Mouse (Mus musculus) heart, adult 2 months (tissue): ENCODE measurements at regions not wholly inside any gene's neighbourhood (a gene's known extent, or its start where the extent isn't known, plus 50 kb on each side); places are given as distances from the start of the nearest gene placed in this dataset.

Source experiments
- CTCF ChIP-seq: fragments of 200-600 bp; IDR thresholded peaks from 2 replicates; pipeline ENCODE4 v1.8.1; 2022; ENCODE audit warnings: antibody characterized with exemption, mild to moderate bottlenecking, moderate library complexity
- POLR2A ChIP-seq: fragments of 200-500 bp; IDR thresholded peaks from 2 replicates; pipeline ENCODE4 v1.6.1; 2011; ENCODE audit warnings: mild to moderate bottlenecking, low read depth, low read length, control low read depth; ENCODE audit not compliant: insufficient read depth

DNA sequence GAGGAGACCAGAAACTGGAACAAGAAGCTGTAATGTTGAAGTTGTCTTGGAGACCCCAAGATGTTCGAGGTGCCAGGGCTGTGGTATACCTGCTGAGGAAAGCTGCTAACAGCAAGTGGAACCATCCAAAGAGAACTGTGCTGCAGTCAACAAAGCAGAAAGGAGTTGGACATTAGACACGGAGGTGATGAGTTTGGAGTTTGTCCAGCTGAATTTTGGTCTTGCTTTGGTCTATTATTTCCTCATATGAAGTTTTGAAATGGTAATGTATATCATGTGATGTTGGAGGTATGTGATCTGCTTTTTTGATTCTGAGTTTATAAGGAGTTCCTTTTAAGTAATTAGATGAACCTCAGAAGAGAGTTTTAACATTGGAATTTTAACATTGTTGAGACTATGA is 98.0 kb downstream of the Arrdc3 start:
- no peak for TF ChIP-seq CTCF
- no peak for TF ChIP-seq POLR2A
